ENCODE assay signal across 32 mouse cellular contexts in genomic region chr10:53698531-53698930, GRCm38 (mm10). TPM values are rescaled to one million over a fixed set of nuclear protein-coding genes. Genes with fewer than 3 reads are reported as not detected.
"Had no signal": no experiment of that assay in that cellular context is flagged by ENCODE, and none has a peak within 500 bp of the region (broad histone marks: within the 10 kb centered on the region; RNA-seq: fewer than 3 reads in every experiment).

No protein-coding gene starts in this region.

- H3K27ac ChIP-seq: left cerebral cortex, adult 2 months; limb, embryonic 10.5 days; limb, embryonic 12.5 days; limb, embryonic 13.5 days; limb, embryonic 15.5 days; liver, embryonic 12.5 days; liver, embryonic 13.5 days; liver, embryonic 14.5 days; liver, embryonic 15.5 days; lung, embryonic 15.5 days; macrophage; midbrain, embryonic 10.5 days; midbrain, embryonic 12.5 days; midbrain, embryonic 13.5 days; midbrain, embryonic 15.5 days; neural tube, embryonic 12.5 days had no signal

- H3K9me3 ChIP-seq: limb, embryonic 10.5 days; limb, embryonic 12.5 days; limb, embryonic 13.5 days; limb, embryonic 15.5 days; liver, embryonic 12.5 days; liver, embryonic 13.5 days; liver, embryonic 15.5 days; lung, embryonic 15.5 days; midbrain, embryonic 10.5 days; midbrain, embryonic 12.5 days; midbrain, embryonic 15.5 days; neural tube, embryonic 12.5 days had no signal

- H3K36me3 ChIP-seq: limb, embryonic 10.5 days; limb, embryonic 12.5 days; limb, embryonic 13.5 days; limb, embryonic 15.5 days; liver, embryonic 12.5 days; liver, embryonic 13.5 days; liver, embryonic 15.5 days; lung, embryonic 15.5 days; midbrain, embryonic 10.5 days; midbrain, embryonic 12.5 days; midbrain, embryonic 13.5 days; midbrain, embryonic 15.5 days; neural tube, embryonic 12.5 days had no signal

- H3K4me2 ChIP-seq: limb, embryonic 12.5 days; limb, embryonic 13.5 days; limb, embryonic 15.5 days; liver, embryonic 11.5 days; liver, embryonic 12.5 days; liver, embryonic 13.5 days; liver, embryonic 15.5 days; lung, embryonic 14.5 days; lung, embryonic 15.5 days; midbrain, embryonic 12.5 days; midbrain, embryonic 13.5 days; midbrain, embryonic 15.5 days; neural tube, embryonic 12.5 days had no signal

- H3K4me3 ChIP-seq: left cerebral cortex, adult 2 months; limb, embryonic 10.5 days; limb, embryonic 12.5 days; limb, embryonic 13.5 days; limb, embryonic 15.5 days; liver, embryonic 12.5 days; liver, embryonic 13.5 days; liver, embryonic 15.5 days; lung, embryonic 15.5 days; megakaryocyte, embryonic 14.5 days; midbrain, embryonic 10.5 days; midbrain, embryonic 12.5 days; midbrain, embryonic 13.5 days; midbrain, embryonic 15.5 days; myocyte; neural tube, embryonic 12.5 days had no signal

- H3K4me1 ChIP-seq: limb, embryonic 10.5 days; limb, embryonic 12.5 days; limb, embryonic 13.5 days; limb, embryonic 15.5 days; liver, embryonic 12.5 days; liver, embryonic 13.5 days; liver, embryonic 15.5 days; lung, embryonic 15.5 days; midbrain, embryonic 10.5 days; midbrain, embryonic 12.5 days; midbrain, embryonic 13.5 days; midbrain, embryonic 15.5 days; neural tube, embryonic 12.5 days had no signal

- ATAC-seq: liver, embryonic 12.5 days; liver, postnatal 0 days; lung, postnatal 0 days; midbrain, embryonic 13.5 days; midbrain, embryonic 15.5 days; midbrain, embryonic 16.5 days had no signal

- H3K9ac ChIP-seq: limb, embryonic 12.5 days; limb, embryonic 13.5 days; limb, embryonic 15.5 days; liver, embryonic 12.5 days; liver, embryonic 13.5 days; liver, embryonic 14.5 days; liver, embryonic 15.5 days; liver, postnatal 0 days; lung, embryonic 14.5 days; lung, embryonic 15.5 days; midbrain, embryonic 12.5 days; midbrain, embryonic 13.5 days; midbrain, embryonic 15.5 days; neural tube, embryonic 12.5 days had no signal

- DNase-seq: left cerebral cortex, postnatal 4 days; liver; liver, embryonic 13.5 days; liver, postnatal 0 days; lung, adult 18-20 months; lung, adult 2 months; lung, embryonic 14.5 days; lung, postnatal 10 days; lung, postnatal 14 days; lung, postnatal 36 days; lung, postnatal 4 days; midbrain, embryonic 14.5 days had no signal

- H3K27me3 ChIP-seq: limb, embryonic 12.5 days; limb, embryonic 13.5 days; limb, embryonic 15.5 days; liver, embryonic 12.5 days; liver, embryonic 13.5 days; liver, embryonic 15.5 days; lung, embryonic 15.5 days; megakaryocyte, embryonic 14.5 days; midbrain, embryonic 12.5 days; midbrain, embryonic 13.5 days; midbrain, embryonic 15.5 days; neural tube, embryonic 12.5 days had no signal

RNA-seq across cellular contexts. Expression of gene Fam184a, which starts 52.4 kb away (rescaled TPM):
- polyA plus RNA-seq: macrophage, myocyte had no signal
